Mouse (Mus musculus) ovary, postnatal 36 days (tissue): ENCODE results near the gene Slc1a7.

Experiments
- DNase-seq: peaks from one replicate; pipeline ENCODE4 v3.0.0; 2022; ENCODE audit warnings: low spot score, mixed read lengths

Slc1a7 gene

DNA sequence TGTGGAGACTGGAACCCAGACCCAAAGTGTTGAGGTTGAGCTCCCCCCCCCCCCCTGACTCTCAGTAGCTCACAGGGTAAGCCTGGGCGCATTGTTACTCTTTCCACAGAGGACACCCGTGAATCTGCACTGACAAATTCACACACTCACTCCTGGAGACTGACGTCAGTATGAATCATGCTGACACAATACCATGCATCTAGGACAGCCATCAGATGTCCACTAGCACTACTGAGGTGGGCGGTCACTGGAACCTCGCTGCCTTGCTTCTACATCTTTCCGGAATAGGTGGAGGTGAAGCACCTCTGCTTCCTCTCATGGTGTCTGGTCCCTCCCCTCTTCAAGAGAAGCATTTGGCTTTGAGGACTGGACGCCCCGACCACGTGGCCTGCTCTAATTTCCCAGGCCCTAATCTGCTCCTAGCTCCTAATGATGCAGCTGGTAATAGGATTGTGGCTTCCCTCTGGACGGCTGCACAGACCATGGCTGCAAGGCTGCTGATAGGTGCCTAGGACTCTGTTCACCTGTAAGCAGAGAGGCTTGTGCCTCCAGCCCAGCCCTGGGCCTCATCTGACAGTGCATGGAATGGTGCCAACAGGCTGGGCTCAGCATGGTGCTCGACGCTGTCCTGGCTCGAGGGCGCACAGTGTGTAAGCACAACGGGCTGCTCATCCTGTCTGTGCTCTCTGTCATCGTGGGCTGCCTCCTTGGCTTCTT, at the start of gene Slc1a7:
Gene Slc1a7 (plus strand): TSS at position 367 of the 717 bp plus-strand sequence.
- DNase-seq = no peak

DNA sequence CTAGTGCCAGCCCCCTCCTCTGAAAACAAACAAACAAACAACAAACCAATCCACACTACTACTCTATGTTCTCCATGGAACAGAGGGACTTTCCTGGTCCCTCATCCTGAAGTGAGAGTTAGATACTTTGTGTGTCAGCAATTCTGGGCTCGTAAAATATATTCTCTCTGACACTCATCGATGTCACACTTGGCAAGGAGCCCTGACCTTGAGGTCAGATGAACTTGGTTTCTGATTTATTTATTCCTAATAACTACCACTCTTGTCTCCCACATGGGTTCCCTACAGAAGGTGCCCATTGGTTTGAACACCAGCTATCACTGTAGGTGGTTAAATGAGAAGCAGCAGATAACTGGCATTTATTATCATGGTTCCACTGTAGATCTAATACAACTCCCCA, 47.8 kb upstream of the Slc1a7 start:
- no peak for DNase-seq

DNA sequence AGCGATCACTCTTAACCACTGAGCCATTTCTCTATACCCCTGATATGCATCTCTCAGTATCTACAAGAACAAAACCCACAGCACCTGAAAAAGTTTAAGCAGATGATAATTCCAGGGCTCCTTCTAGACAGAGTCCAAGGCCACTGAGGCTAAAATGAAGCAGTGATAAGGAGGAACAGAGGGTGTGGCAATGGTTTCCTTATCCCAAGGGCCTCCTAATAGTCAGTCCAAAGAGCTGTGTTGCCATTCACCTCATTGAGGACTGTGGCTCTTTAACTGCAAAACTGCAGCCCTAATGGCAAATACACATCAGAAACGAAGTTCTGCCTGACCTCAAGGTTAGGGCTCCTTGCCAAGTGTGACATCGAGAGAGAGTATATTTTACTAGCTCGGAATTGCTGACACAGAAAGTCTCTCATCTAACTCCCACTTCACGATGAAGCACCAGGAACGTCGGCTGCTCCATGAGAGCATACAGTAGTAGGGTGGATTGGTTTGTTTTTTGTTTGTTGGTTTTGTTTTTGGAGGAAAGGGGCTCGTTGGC, 46.9 kb upstream of the Slc1a7 start:
- peak; percentile 15 for DNase-seq

DNA sequence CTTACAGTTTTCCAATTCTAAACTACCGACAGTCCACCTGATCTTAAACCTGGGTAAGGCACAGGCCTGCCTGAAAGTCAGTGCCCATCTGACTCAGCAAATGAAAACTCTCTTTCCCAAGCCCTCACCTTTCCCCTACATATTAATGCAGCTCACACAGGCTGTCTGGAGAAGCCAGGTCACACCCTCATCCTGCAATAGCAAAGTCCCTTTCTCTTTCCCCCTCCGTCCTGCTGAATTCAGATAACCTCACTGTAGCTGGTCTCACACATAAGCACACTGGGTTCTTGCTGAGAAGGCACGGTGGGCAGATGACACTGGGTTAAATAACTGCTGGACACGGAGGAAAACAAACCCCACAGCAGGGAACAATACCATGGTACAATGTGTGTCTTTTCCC, 46.2 kb upstream of the Slc1a7 start:
- no peak for DNase-seq

DNA sequence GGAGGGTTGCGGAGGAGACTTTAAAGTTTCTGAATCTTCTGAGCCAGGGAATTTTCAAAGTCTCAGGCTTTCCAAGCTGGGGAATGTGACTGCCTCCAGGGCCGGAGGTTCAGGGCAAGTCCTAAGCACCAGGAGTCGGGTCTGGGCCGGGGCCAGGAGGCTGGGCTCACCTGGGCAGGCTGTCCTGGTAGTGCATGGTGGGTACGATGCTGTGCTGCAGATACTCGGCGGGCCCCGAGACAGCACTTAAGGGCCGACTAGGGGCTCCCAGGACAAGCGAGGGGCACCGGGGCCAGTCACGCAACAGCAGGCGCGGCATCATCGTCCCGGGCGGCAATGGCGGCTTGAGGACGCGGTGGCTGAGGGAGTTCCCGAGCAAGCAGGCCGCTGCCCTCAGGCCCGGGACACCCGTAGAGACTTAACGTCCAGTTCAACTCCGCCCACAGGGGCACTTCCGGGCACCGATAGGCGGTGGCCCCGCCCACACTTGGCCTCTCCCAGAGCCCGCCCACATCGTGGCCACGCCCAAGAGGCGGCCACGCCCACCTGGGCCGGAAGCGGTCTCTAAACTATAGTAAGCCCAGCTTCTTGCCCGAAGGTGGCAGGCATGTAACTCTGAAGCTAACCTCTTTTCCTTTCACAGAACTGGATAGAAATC, 44.9 kb upstream of the Slc1a7 start, which contains the start of gene Cpt2:
Gene Cpt2 (minus strand): TSS at position 466 of the 658 bp plus-strand sequence.
- DNase-seq = peak; percentile 96

DNA sequence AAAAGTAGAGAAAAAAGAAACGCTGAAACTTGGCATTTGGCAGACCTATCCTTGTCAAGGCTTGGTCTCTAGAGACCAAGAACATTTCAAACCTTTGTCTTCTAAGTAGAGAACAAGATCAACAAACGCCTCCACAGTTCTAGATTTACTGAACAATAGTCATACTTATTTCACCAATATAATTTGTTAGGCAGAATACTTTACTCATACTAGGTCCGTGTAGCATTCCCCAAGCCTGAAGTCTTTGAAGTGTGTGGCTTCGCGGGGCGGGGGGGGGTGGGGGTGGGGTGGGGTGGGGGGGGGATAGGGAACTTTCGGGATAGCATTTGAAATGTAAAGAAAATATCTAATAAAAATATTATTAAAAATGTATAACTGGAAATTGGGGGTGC, 44.3 kb upstream of the Slc1a7 start:
- no peak for DNase-seq

DNA sequence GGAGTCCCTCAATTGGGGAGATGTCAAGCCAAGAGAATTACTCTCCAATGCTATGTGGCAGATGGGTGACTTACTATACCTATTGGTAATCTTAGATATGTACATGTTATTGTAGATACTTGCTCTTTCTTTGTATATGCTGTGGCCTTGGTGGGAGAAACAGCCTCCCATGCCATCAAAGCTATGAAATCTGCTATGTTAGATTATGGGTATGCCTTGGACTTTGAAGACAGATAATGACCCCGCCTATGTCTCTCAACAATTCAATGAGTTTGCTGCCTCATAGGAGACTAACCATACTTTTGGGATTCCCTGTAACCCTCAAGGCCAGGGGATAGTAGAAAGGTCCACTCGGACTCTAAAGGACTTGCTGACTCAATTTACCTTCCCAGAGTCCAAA, 39.9 kb upstream of the Slc1a7 start:
- DNase-seq = no peak

DNA sequence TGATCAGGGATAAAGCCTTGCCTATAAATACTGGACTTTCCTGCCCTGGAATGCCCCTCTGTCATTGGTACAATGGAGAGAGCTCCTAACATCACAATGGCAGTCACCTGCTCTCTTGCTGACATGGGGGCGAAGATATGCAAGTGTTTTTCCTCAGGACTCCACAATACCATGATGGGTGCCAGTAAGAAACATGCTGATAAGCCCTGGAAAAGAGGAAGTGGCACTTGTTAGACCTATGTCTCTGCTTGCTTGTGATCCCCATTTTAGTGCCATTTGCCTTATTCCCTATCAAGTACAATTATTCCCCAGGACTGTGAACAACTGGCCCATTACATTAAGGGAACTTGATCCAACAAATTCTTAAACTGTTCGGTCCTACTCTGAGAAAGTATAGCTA, 39.4 kb upstream of the Slc1a7 start:
- no peak for DNase-seq

DNA sequence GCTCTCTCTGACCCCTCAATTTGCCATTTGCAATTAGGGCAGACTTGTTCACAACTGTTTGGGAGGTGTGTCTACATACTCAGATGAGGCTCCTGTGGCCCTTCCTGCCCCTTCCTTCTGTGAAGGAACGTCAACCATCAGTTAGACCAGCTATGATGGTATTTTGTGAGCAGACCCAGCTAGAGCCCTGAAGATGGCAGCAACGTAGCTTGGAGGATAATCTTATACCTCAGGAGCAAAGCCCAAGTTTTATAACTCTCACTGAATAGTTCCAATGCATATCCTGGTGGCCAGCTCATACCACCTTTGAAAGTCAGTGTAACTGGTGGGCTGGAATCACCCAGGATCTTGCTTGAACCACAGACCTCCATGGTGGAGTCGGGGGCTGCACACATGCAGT, 36.7 kb upstream of the Slc1a7 start:
- DNase-seq = no peak

DNA sequence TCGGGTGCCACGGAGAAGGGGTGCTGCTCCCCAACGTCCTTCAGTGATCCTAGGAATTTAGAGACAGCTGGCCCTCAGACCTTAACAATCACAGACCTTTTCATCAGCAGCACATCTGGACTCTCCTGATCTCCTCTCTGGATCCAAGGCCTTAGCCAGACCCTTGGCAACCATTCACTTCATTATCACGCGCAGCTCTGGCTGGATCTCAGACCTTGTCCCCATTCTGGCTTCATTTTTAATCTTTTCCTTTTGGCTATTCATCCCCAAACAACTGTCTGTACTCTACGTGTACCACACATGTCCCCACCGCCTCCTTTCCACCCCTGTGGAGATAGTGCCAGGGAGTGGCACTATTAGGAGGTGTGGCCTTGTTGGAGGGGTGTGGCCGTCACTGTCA, 34.9 kb upstream of the Slc1a7 start:
- peak; percentile 12 for DNase-seq

DNA sequence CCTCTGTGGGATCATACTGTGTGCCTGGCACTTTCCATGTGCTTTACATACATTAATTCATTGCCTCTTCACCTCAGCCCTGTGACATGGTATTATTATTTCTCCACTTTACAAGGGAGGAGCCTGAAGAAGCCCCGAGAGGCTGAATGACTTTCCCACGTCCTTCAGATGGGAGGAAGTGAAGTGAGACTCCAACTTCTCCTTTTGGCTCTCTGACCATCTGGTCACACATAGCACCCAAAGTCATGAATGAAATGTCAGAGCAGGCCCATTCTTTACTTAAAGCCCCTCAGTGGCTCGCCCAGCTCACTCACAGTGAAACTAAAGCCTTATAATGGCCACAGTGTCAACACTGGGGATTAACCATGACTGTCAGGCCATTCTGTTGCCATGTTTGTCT, 32.9 kb upstream of the Slc1a7 start:
- no peak for DNase-seq

DNA sequence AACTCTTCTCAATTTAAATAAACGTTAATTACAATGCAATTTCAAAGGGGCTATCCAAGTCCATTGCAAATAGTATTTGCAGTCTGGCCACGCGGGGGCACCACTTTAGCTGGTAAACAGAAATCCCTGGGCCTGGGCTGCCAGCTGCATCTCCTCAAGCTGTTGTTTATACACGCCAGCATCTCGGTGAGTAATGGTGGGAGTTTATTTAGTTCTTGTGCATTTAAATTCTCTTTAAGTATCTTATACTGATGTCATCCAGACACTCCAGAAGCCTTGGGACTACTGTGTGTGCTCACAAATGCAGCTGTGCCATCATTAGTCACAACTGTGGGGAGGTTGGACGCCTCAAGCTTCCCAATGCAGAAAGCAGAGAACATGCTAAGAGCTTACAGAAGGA, 30.8 kb upstream of the Slc1a7 start:
- DNase-seq = peak; percentile 67

DNA sequence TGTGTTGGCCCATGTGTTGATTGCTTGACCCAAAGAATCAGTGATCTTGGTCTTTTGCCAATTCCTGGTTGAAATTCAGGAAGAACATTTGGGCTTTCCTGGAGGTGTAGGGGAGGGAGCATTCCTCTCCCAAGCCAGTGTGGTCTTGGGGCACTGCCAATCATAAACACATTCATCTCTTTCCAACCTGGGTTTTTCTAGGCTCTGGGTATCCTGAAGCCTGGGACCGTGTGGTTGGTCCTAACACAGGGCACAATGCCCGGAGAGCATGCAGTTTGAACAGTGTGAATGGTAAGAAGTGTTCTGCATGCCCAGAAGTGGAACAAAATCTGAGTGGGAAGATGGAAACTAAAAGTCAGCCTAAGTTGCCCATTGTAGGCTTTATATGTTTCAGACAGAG, 30.0 kb upstream of the Slc1a7 start:
- no peak for DNase-seq

DNA sequence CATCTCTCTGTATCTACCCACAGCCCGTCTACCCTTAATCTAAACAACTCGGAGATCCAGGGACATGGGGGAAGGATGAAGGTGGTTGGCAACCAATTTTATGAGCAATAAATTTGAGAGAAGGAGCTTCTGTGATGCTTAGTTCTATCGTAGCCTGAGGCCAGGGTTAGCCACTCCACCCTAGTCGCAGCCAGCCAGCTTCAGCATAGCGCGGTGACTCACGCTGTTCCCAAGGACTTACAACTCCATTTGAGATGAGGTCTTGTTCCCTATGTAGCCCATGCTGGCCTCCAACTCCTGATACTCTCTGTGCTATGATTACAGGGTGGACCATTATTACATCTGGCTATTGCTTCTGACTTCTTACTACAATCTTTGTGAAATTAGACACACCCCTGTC, 25.4 kb upstream of the Slc1a7 start:
- no peak for DNase-seq

DNA sequence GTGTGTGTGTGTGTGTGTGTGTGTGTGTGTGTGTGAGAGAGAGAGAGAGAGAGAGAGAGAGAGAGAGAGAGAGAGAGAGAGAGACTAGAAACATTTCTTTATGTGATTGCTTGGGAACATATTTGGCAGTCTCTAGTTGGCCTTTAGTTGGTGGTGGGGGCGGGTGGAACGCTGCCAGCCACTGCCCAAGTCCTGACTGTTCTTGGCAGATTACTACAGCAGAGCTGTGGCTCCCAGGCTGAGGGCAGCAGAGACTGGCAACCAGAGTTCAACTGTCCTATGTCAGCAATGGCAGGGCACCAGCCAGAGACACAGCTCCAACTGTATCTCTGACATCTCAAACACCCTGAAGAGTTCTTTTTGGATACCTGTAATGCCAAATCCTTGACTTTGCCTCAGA, 24.0 kb upstream of the Slc1a7 start:
- DNase-seq = peak; percentile 37

DNA sequence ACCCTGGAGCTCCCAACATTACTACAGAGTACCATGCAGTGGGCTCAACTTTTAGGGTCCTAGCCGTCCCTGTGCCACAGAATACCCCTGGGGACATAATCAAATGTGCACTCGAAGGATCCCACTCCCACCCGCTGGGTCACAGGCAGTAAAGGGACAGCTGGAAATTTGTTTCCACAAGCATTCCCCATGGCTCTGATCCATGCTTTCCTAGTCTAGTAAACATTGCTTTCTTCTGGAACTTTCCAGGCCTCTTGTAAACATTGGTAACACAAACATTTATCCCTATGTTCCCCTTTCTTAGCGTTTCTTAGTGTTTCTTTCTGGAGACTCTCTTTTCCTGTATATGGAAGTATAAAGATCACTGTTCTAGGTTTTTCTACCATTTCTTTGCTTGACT, 18.2 kb upstream of the Slc1a7 start:
- no peak for DNase-seq

DNA sequence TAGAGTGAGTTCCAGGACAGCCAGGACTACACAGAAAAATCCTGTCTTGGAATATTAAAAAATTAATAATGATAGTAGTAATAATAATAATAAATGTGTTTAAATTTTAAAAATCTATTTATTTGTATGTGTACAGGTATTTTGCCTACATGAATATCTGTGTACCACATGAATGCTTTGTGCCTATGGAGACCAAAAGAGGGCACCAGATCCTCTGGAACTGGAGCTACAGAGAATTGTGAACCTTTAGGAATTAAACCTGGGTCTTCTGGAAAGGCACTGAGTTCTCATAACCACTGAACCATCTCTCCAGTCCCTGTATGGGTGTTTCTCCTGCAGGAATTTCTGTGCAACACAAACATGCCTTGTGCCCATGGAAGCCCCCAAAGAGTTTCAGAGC, 15.3 kb upstream of the Slc1a7 start:
- DNase-seq = no peak

DNA sequence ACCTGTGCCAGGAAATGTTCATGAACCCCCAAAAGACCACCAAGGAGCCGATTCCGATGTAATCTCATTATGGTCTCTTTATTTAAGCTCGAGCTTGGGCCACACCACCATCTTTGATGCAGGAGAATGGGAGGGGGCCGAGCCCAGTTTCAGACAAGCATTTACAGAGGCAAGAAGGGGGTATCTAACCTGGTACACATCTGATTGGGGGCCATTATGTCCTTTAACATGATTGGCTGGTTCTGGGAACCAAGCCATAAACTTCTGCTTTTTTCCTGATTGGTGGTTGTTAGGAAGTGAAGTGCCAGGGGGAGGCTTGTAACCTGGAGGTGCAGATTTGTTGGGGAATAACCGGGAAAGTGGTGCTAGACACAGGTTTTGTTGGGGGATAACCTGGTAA, 12.4 kb upstream of the Slc1a7 start:
- DNase-seq = no peak

DNA sequence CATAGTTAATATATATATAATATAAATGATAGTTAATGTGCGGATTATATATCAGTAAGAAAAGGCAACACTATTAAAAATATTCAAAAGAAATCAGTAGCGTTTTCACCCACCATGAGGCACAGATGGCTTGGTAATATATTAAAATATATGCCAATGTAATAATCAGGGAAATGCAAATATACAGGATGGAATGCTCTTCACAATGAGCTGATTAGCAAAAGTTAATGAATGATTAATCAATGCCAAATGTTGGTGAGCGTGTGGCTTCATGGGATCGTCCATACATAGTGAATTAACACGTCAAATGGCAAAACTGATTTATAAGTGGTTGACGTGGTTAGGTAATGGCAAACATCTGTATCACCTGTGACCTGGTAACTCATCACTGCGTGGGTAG, 9.6 kb upstream of the Slc1a7 start:
- no peak for DNase-seq

DNA sequence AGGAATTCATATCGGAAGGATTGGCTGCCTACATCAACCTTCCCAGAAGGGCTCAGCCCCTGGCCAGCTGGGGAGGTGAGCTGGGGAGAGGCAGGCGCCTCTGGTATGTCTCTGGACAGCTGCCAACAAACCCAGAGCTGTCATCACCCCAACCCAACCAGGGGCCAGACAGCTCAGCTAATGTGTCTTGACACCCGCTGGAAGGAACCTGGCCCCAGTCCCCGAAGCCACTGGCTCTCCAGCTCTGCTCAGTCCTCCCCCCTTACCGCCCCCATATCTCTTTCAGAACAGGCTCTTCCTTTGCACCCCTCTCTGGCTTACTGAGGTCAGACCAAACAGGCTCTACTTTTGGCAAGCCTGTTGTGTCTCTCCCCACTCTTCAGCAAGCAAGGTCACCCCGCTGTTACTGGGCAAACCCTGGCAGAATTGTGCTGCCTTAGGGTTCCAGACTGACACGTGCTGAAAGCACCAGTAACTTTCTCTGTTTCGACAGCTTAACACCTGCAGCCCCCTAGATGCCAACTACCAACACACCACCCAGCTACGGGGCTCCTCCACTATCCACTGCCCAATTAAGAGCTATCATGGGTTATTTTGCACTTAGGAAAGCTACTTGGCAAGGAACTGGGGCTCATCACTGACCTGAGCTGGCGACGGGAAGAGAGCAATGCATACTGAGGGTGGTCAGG, 5.9 kb upstream of the Slc1a7 start:
- peak; percentile 53 for DNase-seq

DNA sequence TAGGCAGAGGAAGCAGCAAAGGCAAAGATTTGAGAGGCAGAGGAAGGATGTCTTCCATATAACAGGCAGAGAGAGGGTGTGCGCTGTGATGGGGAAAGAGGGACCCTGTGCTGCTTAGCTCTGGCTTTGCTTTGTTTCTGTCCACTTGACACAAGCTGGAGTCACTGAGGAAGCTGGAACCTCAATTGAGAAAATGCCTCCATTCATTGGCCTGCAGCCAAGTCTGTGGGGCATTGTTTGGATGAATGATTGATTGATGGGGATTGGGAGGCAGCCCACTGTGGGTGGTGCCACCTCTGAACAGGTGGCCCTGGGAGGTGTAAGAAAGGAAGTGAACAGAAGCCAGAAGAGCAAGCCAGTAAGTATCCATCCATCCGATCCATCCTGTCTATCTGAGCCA, 5.3 kb upstream of the Slc1a7 start:
- no peak for DNase-seq

DNA sequence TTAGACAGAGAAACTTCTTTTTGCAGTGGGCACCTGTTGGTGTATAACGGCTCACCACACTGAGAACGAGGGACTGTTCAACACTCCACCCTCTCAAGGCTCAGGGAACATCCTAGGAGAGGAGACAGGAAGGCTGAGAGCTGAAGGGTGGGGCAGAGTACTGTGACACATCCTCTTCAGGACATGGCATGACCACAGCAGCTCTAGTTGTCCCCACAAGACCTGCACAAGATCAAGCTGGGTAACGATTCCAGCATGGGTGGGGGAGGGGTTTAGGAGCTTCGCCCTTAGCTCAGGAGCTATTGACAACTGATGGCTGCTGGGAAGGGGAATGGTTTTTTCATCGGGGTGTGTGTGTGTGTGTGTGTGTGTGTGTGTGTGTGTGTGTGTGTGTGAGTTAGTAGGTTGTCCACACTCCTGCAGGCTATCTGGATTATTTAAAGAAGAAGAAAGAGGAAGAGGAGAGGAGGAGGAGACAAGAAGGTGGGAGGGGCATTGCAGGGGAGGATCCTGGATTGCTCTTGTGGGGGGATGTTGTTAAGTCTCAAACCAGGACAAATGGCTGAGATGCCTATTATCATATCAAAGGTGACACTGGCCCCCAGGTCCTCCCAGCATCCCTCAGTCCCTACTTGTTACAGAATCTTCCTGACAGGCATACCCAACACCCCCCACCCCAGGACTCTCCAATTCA, 1.6 kb upstream of the Slc1a7 start:
- DNase-seq = no peak
